9 mouse cellular contexts compared by ENCODE assay signal in genomic region chr15:84232609-84233008, GRCm38 (mm10). TPM values are rescaled to one million over a fixed set of nuclear protein-coding genes. Genes with fewer than 3 reads are reported as not detected.
DNase-seq lines count a peak whose midpoint lies in the region; ATAC-seq and TF ChIP-seq lines count a peak whose summit lies in the region.
"Had no signal": no experiment of that assay in that cellular context is flagged by ENCODE, and none has a peak within 500 bp of the region (broad histone marks: within the 10 kb centered on the region; RNA-seq: fewer than 3 reads in every experiment).

No protein-coding gene starts in this region.

- no peak overlapping the region for H3K27ac ChIP-seq in kidney, embryonic 14.5 days (ENCODE audit: low read depth, low read length)
- H3K27ac ChIP-seq in brown adipose tissue, adult 24 weeks (replicated peaks; ENCODE audit: low read depth, low read length) = peak overlapping the region; percentile 85
- H3K27ac ChIP-seq in hindbrain, postnatal 0 days = no peak overlapping the region
- peak overlapping the region; percentile 65; the same call in 1 of the 2 replicates for H3K27ac ChIP-seq in midbrain, postnatal 0 days (ENCODE audit: low read depth, low read length)

- no peaks in the 10 kb centered on the region for H3K36me3 ChIP-seq in kidney, embryonic 14.5 days (ENCODE audit: control insufficient read depth, insufficient read depth, low read length)
- no peaks in the 10 kb centered on the region for H3K36me3 ChIP-seq in hindbrain, postnatal 0 days (ENCODE audit: insufficient read depth, low read length)
- no peaks in the 10 kb centered on the region for H3K36me3 ChIP-seq in midbrain, postnatal 0 days (ENCODE audit: insufficient read depth, low read length)

- H3K4me2 ChIP-seq in kidney, embryonic 14.5 days (replicated peaks; ENCODE audit: low read depth, low read length) = peak overlapping the region; percentile 90
- H3K4me2 ChIP-seq in hindbrain, postnatal 0 days (ENCODE audit: low read depth, low read length) = peak overlapping the region; percentile 87
- H3K4me2 ChIP-seq in midbrain, postnatal 0 days (ENCODE audit: low read depth, low read length, poor library complexity, severe bottlenecking) = peak overlapping the region; percentile 87

- no peak for TF ChIP-seq CTCF in hindbrain, postnatal 0 days (IDR thresholded peaks at IDR 0.05; ENCODE audit: low read depth)
- no peak for TF ChIP-seq CTCF in midbrain, postnatal 0 days (IDR thresholded peaks at IDR 0.05)

- H3K4me1 ChIP-seq in kidney, embryonic 14.5 days (ENCODE audit: control insufficient read depth, insufficient read depth, low read length) = peaks cover 7% of the 10 kb centered on the region; the same call in 1 of the 2 replicates
- H3K4me1 ChIP-seq in brown adipose tissue, adult 24 weeks (ENCODE audit: control insufficient read depth, insufficient read depth, insufficient read length, low read length) = peaks cover 18% of the 10 kb centered on the region
- peaks cover 27% of the 10 kb centered on the region for H3K4me1 ChIP-seq in hindbrain, postnatal 0 days (ENCODE audit: insufficient read depth, low read length)
- H3K4me1 ChIP-seq in midbrain, postnatal 0 days (ENCODE audit: insufficient read depth, low read length) = peaks cover 16% of the 10 kb centered on the region

- no peak for DNase-seq in kidney, postnatal 25 days
- no peak for DNase-seq in hindbrain, postnatal 0 days (ENCODE audit: low spot score)
- DNase-seq in midbrain, postnatal 0 days (ENCODE audit: low spot score) = no peak
- no peak for DNase-seq in thymus, postnatal 0 days (ENCODE audit: low spot score)
- no peak for DNase-seq in embryo, embryonic 10.5 days (ENCODE audit: low spot score)
- no peak for DNase-seq in embryo, embryonic 11 days

- H3K9ac ChIP-seq in kidney, embryonic 14.5 days (ENCODE audit: low read depth, low read length) = peak overlapping the region; percentile 61; the same call in 1 of the 2 replicates
- no peak overlapping the region for H3K9ac ChIP-seq in hindbrain, postnatal 0 days (replicated peaks; ENCODE audit: low read length)
- 0 out of 2 replicates have a peak overlapping the region, but pooled peaks have one; percentile 8 for H3K9ac ChIP-seq in midbrain, postnatal 0 days (replicated peaks; ENCODE audit: low read length, poor library complexity, severe bottlenecking)

- no peak; the same call in 1 of the 2 replicates for ATAC-seq in kidney, embryonic 14.5 days (ENCODE audit: low FRiP score, low TSS enrichment)
- no peak for ATAC-seq in hindbrain, postnatal 0 days
- ATAC-seq in midbrain, postnatal 0 days (ENCODE audit: low FRiP score) = no peak
- ATAC-seq: Patski had no signal

- H3K9me3 ChIP-seq in kidney, embryonic 14.5 days (ENCODE audit: control insufficient read depth, low read length) = no peaks in the 10 kb centered on the region
- H3K9me3 ChIP-seq in hindbrain, postnatal 0 days (ENCODE audit: low read length) = no peaks in the 10 kb centered on the region
- H3K9me3 ChIP-seq in midbrain, postnatal 0 days (ENCODE audit: low read length) = no peaks in the 10 kb centered on the region

- peaks cover 12% of the 10 kb centered on the region for H3K27me3 ChIP-seq in kidney, embryonic 14.5 days (ENCODE audit: control insufficient read depth, insufficient read depth, low read length)
- no peaks in the 10 kb centered on the region for H3K27me3 ChIP-seq in hindbrain, postnatal 0 days (ENCODE audit: insufficient read depth, low read length)
- H3K27me3 ChIP-seq in midbrain, postnatal 0 days (ENCODE audit: insufficient read depth, low read length) = no peaks in the 10 kb centered on the region
- H3K27me3 ChIP-seq: Patski had no signal

- WGBS in kidney, embryonic 14.5 days = 20% methylated on average over 8 of the region's 8 CpGs
- 30% methylated on average over 8 of the region's 8 CpGs for WGBS in hindbrain, postnatal 0 days
- WGBS in midbrain, postnatal 0 days = 19% methylated on average over 7 of the region's 8 CpGs

- H3K4me3 ChIP-seq in kidney, embryonic 14.5 days (ENCODE audit: low read length) = peak overlapping the region; percentile 57
- H3K4me3 ChIP-seq in brown adipose tissue, adult 24 weeks (ENCODE audit: insufficient read depth, low read depth, low read length) = peak overlapping the region; percentile 65
- H3K4me3 ChIP-seq in hindbrain, postnatal 0 days (ENCODE audit: low read length) = peak overlapping the region; percentile 38
- H3K4me3 ChIP-seq in midbrain, postnatal 0 days (ENCODE audit: low read depth, low read length) = peak overlapping the region; percentile 39

RNA-seq across cellular contexts. Expression of gene Parvb, which starts 0.8 kb away (rescaled TPM):
- 3.9 TPM in 2 replicates for polyA plus RNA-seq in kidney, embryonic 14.5 days (2014; fragmentation: Nextera tagmentation; extraction: Ambion mirVana)
- polyA plus RNA-seq in brown adipose tissue, adult 24 weeks (2012; ENCODE audit: insufficient read depth, insufficient read length, missing spikeins) = 3.0 and 8.7 TPM in 2 replicates
- 9.4 and 9.5 TPM in 2 replicates for total RNA-seq in hindbrain, postnatal 0 days (2014; rRNA removed)
- 4.3 and 6.2 TPM in 2 replicates for polyA plus RNA-seq in hindbrain, postnatal 0 days (2015; fragmentation: Nextera tagmentation; extraction: Ambion mirVana)
- total RNA-seq in midbrain, postnatal 0 days (2014; rRNA removed) = 9.6 and 14.0 TPM in 2 replicates
- 4.3 and 5.8 TPM in 2 replicates for polyA plus RNA-seq in midbrain, postnatal 0 days (2015; fragmentation: Nextera tagmentation; extraction: Ambion mirVana)
- 2.8 and 3.1 TPM in 2 replicates for polyA plus RNA-seq in thymus, postnatal 0 days (2015; fragmentation: Nextera tagmentation; extraction: Ambion mirVana)

RNA-seq across cellular contexts. Expression of gene Samm50, which starts 40.6 kb away (rescaled TPM):
- 81.5 and 88.8 TPM in 2 replicates for polyA plus RNA-seq in kidney, embryonic 14.5 days (2014; fragmentation: Nextera tagmentation; extraction: Ambion mirVana)
- polyA plus RNA-seq in brown adipose tissue, adult 24 weeks (2012; ENCODE audit: insufficient read depth, insufficient read length, missing spikeins) = 177 and 266 TPM in 2 replicates
- total RNA-seq in hindbrain, postnatal 0 days (2014; rRNA removed) = 28.0 and 30.9 TPM in 2 replicates
- 92.3 and 93.6 TPM in 2 replicates for polyA plus RNA-seq in hindbrain, postnatal 0 days (2015; fragmentation: Nextera tagmentation; extraction: Ambion mirVana)
- 38.9 and 39.7 TPM in 2 replicates for total RNA-seq in midbrain, postnatal 0 days (2014; rRNA removed)
- polyA plus RNA-seq in midbrain, postnatal 0 days (2015; fragmentation: Nextera tagmentation; extraction: Ambion mirVana) = 88.1 and 90.9 TPM in 2 replicates
- 127 and 128 TPM in 2 replicates for polyA plus RNA-seq in thymus, postnatal 0 days (2015; fragmentation: Nextera tagmentation; extraction: Ambion mirVana)

Comparison
In these comparisons a context has a peak if more than half of its experiments do, and no peak if none do; other contexts are left out.
1. H3K27ac ChIP-seq: peak in brown adipose tissue, adult 24 weeks (single experiment) and midbrain, postnatal 0 days (single experiment); none in kidney, embryonic 14.5 days (single experiment) and hindbrain, postnatal 0 days (single experiment).
2. Peak in every context shown above with its lines, with median percentiles within 50 percentile points of each other: H3K4me2 ChIP-seq and H3K4me3 ChIP-seq.